Mouse (Mus musculus): ENCODE measurements around the gene Prdm12. TPM values are rescaled to one million over a fixed set of nuclear protein-coding genes. Genes with fewer than 3 reads are reported as not detected.

The Prdm12 gene
- total and polyA plus RNA-seq, 3 experiments = not detected

Small RNAs within 50 kb of the gene (microRNA-seq; reads per million reads assigned to microRNA genes)
- 0 to 0.41 reads per million in 2 experiments for gene Mir6998

Other genes with a start within 250 kb of the Prdm12 start
- gene Ass1, start 169.8 kb upstream of the Prdm12 start, total RNA-seq (2021) = 10 to 100 TPM; 24.4 to 31.6 TPM
- 3.9 and 4.0 TPM in 2 replicates for gene Ass1, start 169.8 kb upstream of the Prdm12 start, polyA plus RNA-seq (2012; rRNA removed)
- gene Fubp3, start 67.4 kb upstream of the Prdm12 start, total RNA-seq (2021) = 10 to 100 TPM; 43.9 to 55.6 TPM
- 46.0 and 67.3 TPM in 2 replicates for gene Fubp3, start 67.4 kb upstream of the Prdm12 start, polyA plus RNA-seq (2012; rRNA removed)
- 10 to 100 TPM; 20.7 to 23.8 TPM for gene Exosc2, start 30.7 kb downstream of the Prdm12 start, total RNA-seq (2021)
- gene Exosc2, start 30.7 kb downstream of the Prdm12 start, polyA plus RNA-seq (2012; rRNA removed) = 4.7 and 5.4 TPM in 2 replicates
- 10 to 100 TPM; 57.0 to 62.7 TPM for gene Abl1, start 48.3 kb downstream of the Prdm12 start, total RNA-seq (2021)
- 56.0 and 63.5 TPM in 2 replicates for gene Abl1, start 48.3 kb downstream of the Prdm12 start, polyA plus RNA-seq (2012; rRNA removed)
- not detected for gene Qrfp, start 170.5 kb downstream of the Prdm12 start, total RNA-seq (2021)
- not detected in 2 replicates for gene Qrfp, start 170.5 kb downstream of the Prdm12 start, polyA plus RNA-seq (2012; rRNA removed)
- not detected for gene Fibcd1, start 206.0 kb downstream of the Prdm12 start, total RNA-seq (2021)
- gene Fibcd1, start 206.0 kb downstream of the Prdm12 start, polyA plus RNA-seq (2012; rRNA removed) = 0.06 and 0.07 TPM in 2 replicates
- gene Lamc3, start 247.3 kb downstream of the Prdm12 start, total RNA-seq (2021) = 10 to 100 TPM; 12.2 to 17.1 TPM
- gene Lamc3, start 247.3 kb downstream of the Prdm12 start, polyA plus RNA-seq (2012; rRNA removed) = 23.4 and 25.0 TPM in 2 replicates